Mouse (Mus musculus): ENCODE data around the gene Hoga1. TPM values are rescaled to one million over a fixed set of nuclear protein-coding genes. Genes with fewer than 3 reads are reported as not detected.

The Hoga1 gene
- polyA plus RNA-seq, 1 experiment from 2014 or later, result 0.58 TPM

DNA sequence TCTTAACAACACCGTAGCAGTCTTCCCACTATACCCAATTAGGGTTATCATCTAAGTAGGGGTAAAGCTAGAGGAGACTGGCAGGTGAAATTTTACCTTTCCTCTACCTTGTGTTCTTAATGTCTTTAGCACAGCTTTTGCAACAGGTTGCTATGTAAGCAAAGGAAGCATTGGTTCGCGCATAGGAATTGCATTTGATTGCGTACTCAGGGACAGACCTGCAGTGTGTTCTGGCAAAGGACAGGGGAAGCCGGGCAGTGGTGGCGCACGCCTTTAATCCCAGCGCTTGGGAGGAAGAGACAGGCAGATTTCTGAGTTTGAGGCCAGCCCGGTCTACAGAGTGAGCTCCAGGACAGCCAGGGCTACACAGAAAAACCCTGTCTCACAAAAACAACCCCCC is 72.7 kb downstream of the Hoga1 start:
- Histone ChIP-seq H3K27me3 (no peaks in the 10 kb centered on the region), H3K4me2 (replicated peaks) (no peak overlapping the region), H3K27ac (no peak overlapping the region), H3K4me3 (replicated peaks) (no peak overlapping the region), H3K4me1 (replicated peaks) (no peaks in the 10 kb centered on the region), H3K9ac (replicated peaks) (no peak overlapping the region), H3K36me3 (peaks cover 89% of the 10 kb centered on the region), H3K9me3 (no peaks in the 10 kb centered on the region)
- WGBS, result 98% methylated on average over 9 of the region's 9 CpGs
- ATAC-seq, result no peak

DNA sequence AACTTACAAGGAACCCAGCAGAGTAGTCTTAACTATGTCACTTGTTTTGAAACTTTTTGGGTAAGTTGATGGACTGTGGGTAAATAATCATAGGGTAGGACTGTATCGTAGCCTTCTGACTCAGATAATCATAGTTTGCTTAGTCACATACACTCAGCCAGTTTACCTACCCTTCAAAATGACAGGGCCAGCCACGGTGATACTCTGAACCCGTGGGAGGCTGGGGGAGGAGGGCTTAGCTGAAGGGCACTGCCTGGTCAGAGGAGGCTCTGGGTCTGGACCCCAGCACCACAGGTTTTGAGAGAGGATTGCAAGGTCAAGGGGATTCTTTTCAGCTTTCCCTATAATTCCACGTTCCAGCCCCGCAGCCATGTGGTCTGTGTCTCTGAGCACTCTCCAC is 73.2 kb downstream of the Hoga1 start:
- no peak overlapping the region for H3K4me3 ChIP-seq (replicated peaks)
- no peak overlapping the region for H3K27ac ChIP-seq
- peaks cover 89% of the 10 kb centered on the region for H3K36me3 ChIP-seq
- H3K27me3 ChIP-seq, result no peaks in the 10 kb centered on the region
- no peak overlapping the region for H3K4me2 ChIP-seq (replicated peaks)
- H3K9ac ChIP-seq (replicated peaks), result no peak overlapping the region
- no peak for ATAC-seq
- H3K9me3 ChIP-seq, result no peaks in the 10 kb centered on the region
- no peaks in the 10 kb centered on the region for H3K4me1 ChIP-seq (replicated peaks)
- 95% methylated on average over 5 of the region's 5 CpGs for WGBS

DNA sequence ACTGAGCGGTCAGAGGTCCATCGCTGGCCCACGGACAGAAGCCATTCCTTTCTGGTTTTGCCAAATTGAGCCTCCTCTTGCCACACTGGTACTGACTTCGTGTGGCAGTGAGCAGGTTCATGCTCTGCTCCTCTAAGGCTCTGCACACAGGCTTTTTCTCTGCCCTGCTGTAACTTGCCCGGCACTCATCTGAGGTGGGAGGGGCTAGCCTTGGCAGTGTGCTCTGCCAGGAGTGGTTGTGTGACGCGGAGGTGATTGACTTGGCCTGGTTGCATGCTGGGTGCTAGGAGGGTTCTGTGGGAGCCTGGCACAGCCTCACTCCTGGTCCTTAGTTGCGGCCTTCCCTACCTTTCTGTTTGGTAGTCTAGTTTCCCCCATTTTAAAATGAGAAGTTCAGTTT is 75.0 kb downstream of the Hoga1 start:
- Histone ChIP-seq H3K9ac (replicated peaks) (no peak overlapping the region), H3K4me3 (replicated peaks) (no peak overlapping the region), H3K4me2 (replicated peaks) (no peak overlapping the region), H3K27ac (no peak overlapping the region), H3K36me3 (peaks cover 86% of the 10 kb centered on the region), H3K4me1 (replicated peaks) (no peaks in the 10 kb centered on the region), H3K27me3 (no peaks in the 10 kb centered on the region), H3K9me3 (no peaks in the 10 kb centered on the region)
- ATAC-seq, result no peak
- WGBS, result 91% methylated on average over 8 of the region's 8 CpGs

Other genes with a start within 250 kb of the Hoga1 start
- gene Arhgap19, start 243.6 kb upstream of the Hoga1 start, polyA plus RNA-seq (2015; fragmentation: Nextera tagmentation; extraction: Ambion mirVana), result 11.0 and 11.6 TPM in 2 replicates
- gene Frat1, start 215.6 kb upstream of the Hoga1 start, polyA plus RNA-seq (2015; fragmentation: Nextera tagmentation; extraction: Ambion mirVana), result 26.2 and 29.0 TPM in 2 replicates
- gene Frat2, start 197.5 kb upstream of the Hoga1 start, polyA plus RNA-seq (2015; fragmentation: Nextera tagmentation; extraction: Ambion mirVana), result 7.6 and 10.4 TPM in 2 replicates
- 14.6 and 15.7 TPM in 2 replicates for gene Rrp12, start 149.4 kb upstream of the Hoga1 start, polyA plus RNA-seq (2015; fragmentation: Nextera tagmentation; extraction: Ambion mirVana)
- 445 and 453 TPM in 2 replicates for gene Pgam1, start 133.7 kb upstream of the Hoga1 start, polyA plus RNA-seq (2015; fragmentation: Nextera tagmentation; extraction: Ambion mirVana)
- gene Exosc1, start 112.2 kb upstream of the Hoga1 start, polyA plus RNA-seq (2015; fragmentation: Nextera tagmentation; extraction: Ambion mirVana), result 68.5 and 70.0 TPM in 2 replicates
- gene Zdhhc16, start 112.1 kb upstream of the Hoga1 start, polyA plus RNA-seq (2015; fragmentation: Nextera tagmentation; extraction: Ambion mirVana), result 86.1 and 87.6 TPM in 2 replicates
- 32.4 and 34.8 TPM in 2 replicates for gene Mms19, start 64.5 kb upstream of the Hoga1 start, polyA plus RNA-seq (2015; fragmentation: Nextera tagmentation; extraction: Ambion mirVana)
- gene Ubtd1, start 63.8 kb upstream of the Hoga1 start, polyA plus RNA-seq (2015; fragmentation: Nextera tagmentation; extraction: Ambion mirVana), result 6.4 and 7.3 TPM in 2 replicates
- 0.19 and 0.31 TPM in 2 replicates for gene Ankrd2, start 9.6 kb upstream of the Hoga1 start, polyA plus RNA-seq (2015; fragmentation: Nextera tagmentation; extraction: Ambion mirVana)
- not detected in 2 replicates for gene 4933411K16Rik, start 6.6 kb downstream of the Hoga1 start, polyA plus RNA-seq (2015; fragmentation: Nextera tagmentation; extraction: Ambion mirVana)
- gene Morn4, start 40.7 kb downstream of the Hoga1 start, polyA plus RNA-seq (2015; fragmentation: Nextera tagmentation; extraction: Ambion mirVana), result 128 TPM in 2 replicates
- gene Pi4k2a, start 44.9 kb downstream of the Hoga1 start, polyA plus RNA-seq (2015; fragmentation: Nextera tagmentation; extraction: Ambion mirVana), result 23.6 and 29.9 TPM in 2 replicates
- gene Avpi1, start 83.4 kb downstream of the Hoga1 start, polyA plus RNA-seq (2015; fragmentation: Nextera tagmentation; extraction: Ambion mirVana), result 4.9 and 5.1 TPM in 2 replicates
- gene Marveld1, start 101.8 kb downstream of the Hoga1 start, polyA plus RNA-seq (2015; fragmentation: Nextera tagmentation; extraction: Ambion mirVana), result 1.1 and 1.7 TPM in 2 replicates
- gene Zfyve27, start 118.3 kb downstream of the Hoga1 start, polyA plus RNA-seq (2015; fragmentation: Nextera tagmentation; extraction: Ambion mirVana), result 55.8 and 57.6 TPM in 2 replicates
- 0.11 and 0.17 TPM in 2 replicates for gene Sfrp5, start 156.6 kb downstream of the Hoga1 start, polyA plus RNA-seq (2015; fragmentation: Nextera tagmentation; extraction: Ambion mirVana)
- gene Golga7b, start 202.0 kb downstream of the Hoga1 start, polyA plus RNA-seq (2015; fragmentation: Nextera tagmentation; extraction: Ambion mirVana), result 26.3 and 27.5 TPM in 2 replicates

Data from midbrain, embryonic 13.5 days (tissue).